Mouse (Mus musculus) NIH3T3 (cell line): ENCODE results near the gene Gm49358.

Experiments
- DNase-seq: peaks from one replicate; pipeline ENCODE4 v3.0.0-alpha.2; 2012; ENCODE audit warnings: low read depth

Gm49358 gene

DNA sequence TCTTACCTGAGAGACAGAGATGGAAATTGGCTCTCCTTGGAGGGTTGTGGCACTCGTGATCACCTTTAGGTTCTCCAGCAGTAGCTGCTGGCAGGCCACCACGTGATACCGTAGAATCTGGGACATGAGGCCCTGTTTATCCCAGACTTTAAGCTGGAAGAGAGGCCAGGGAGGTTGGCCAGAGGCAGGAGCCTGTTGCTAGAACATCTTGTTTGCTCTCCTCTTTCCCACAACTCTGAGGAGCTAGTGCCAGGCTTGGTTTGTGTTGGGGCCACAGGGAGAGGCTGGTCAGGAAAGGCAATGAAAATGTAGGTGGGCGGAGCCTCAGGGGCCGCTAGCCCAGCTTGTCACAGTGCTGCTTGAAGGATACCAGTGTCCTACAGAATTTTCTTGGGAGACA lies 108.8 kb downstream of the Gm49358 start:
- no peak for DNase-seq

DNA sequence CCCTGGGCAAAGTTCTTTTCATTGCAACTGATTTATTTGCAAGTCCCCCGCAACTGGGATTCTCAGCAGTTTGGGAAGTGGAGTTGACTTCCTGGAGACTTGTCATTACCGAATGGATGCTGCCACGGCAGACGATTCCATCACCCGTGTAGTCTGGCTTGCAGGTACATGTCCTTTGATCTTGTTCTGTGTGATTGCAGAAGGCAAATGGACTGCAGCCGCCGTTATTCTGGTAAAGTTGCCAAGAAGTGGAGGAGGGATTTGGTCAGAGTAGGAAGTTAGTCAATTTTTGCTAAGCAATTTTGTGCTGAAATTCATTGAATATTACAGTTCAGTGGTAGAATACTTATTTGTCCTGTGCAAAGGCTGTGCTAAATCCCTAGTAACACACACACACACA lies 114.9 kb downstream of the Gm49358 start:
- DNase-seq = no peak

DNA sequence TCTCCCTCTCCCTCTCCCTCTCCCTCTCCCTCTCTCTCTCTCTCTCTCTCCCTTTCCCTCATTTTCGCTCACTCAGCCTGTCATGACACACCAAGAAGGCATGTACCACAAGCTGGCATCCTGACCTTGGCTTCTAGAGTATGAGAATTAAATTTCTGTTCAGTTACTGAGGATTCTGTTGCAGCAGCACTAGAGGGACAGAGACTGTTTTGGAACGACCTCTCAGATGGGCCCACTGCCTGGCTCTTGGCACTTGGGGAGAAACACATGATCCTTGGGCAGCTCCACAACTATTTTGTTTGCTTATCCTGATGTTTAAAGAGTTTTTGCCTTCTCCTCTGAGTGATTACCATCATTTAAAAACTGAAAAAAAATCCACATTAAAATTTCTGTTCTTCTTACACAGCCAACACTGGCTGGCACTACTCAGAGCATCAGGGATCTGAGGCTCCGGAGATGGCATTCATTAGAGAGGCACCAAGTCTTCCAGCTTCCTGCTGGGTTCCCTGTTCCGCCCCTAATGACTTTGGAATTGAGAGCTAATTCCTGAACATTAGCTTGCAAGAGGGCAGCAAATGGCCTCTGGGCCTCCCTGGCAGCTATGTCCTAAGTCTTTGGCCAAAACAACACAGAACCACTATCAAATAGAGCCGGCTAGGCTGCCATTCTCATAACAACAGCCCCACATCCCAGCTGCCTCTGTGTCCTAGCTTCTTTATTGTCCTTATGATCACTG lies 116.5 kb downstream of the Gm49358 start:
- DNase-seq = peak; percentile 91

DNA sequence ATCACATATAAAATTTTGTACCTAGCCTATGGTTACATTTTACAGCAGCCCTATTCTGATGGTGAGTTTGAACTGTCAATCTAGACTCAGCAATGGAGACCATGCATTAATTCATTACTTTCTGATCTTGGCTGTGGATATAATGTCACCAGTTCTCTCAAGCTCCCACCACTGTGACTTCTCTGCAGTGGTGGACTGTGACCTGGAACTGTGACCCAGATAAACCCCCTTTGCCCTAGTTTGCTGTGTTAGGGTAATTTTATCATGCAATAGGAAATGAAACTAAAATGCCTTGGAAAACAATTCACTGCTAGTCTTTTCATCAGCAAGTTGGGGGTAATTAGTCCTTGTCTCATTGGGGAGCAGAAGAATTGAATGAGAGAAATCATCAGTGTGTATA lies 117.7 kb downstream of the Gm49358 start:
- DNase-seq = no peak
